Mouse (Mus musculus) adrenal gland, postnatal 36 days (tissue): Measurements from ENCODE around the gene Mlana. TPM values are rescaled to one million over a fixed set of nuclear protein-coding genes. Genes with fewer than 3 reads are reported as not detected.

ENCODE experiments used
- DNase-seq, 2 experiments: peaks; one replicate each; pipeline ENCODE4 v3.0.0; 2021; ENCODE audit warnings: mixed read lengths in 1 of 2
- total RNA-seq, 2 experiments: library from RNA; stranded (reverse); gene quantifications; 2 replicates each; pipeline ENCODE4 v1.2.3; 2021

Mlana gene
- total RNA-seq, 2 experiments from 2014 or later: not detected

DNA sequence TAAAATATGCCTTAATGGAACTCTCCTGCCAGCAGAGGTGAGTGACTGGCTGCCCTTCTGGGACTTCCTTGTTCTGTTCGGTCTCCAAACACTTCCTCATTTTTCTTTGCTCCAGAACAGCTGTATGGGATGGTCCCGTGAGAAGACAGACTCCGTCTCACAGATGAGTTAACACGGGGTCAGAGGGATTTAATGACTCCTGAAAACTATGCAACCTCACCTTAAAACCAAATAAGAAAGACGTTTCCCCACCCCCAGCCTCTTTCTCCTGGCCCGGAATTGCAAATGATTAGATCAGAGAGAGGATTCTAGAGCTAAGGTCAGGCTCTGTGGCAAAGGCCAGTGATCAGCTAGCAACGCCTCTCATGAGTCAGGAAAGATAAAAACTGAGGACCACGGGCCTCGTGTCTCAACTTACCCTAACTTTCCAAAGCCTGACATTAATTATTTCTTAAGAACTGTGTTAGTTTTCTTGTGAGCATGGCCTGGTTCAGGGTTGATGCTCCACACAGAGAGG lies 22.0 kb upstream of the Mlana start:
- DNase-seq: no peak

DNA sequence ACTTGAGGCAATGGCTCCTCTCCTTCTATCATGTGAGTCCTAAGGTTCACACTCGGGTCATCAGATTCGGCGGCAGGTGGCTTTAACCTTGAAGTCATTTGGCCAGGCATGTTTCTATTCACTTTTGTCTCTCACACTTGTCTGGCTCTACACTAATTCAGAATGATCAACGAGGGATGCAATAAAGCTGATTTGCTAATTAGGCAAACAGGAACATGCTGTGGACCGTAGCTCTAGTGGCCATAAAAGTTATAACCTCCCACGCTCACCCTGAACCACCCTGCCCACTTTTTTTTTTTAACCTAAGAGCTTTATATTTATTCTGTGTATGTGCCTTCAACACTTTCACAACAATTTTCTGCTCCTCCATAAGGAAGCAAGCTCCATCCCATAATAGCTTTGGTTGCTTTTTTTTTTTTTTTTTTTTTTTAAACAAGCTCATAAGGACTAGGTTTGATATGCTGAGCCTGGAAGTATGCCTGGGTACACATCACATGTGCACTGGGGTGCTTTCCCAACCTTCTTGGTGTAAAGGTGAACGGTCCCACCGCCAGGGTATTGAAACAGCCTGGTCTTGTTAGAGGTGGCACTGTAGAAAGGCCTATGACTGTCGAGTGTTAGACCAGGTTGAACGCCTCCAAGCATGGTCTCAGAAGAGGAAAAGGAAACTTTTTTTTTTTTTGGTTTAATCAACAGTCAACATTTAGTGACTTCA lies 21.0 kb upstream of the Mlana start:
- peak in 1 of 2 experiments; percentile 25 for DNase-seq

DNA sequence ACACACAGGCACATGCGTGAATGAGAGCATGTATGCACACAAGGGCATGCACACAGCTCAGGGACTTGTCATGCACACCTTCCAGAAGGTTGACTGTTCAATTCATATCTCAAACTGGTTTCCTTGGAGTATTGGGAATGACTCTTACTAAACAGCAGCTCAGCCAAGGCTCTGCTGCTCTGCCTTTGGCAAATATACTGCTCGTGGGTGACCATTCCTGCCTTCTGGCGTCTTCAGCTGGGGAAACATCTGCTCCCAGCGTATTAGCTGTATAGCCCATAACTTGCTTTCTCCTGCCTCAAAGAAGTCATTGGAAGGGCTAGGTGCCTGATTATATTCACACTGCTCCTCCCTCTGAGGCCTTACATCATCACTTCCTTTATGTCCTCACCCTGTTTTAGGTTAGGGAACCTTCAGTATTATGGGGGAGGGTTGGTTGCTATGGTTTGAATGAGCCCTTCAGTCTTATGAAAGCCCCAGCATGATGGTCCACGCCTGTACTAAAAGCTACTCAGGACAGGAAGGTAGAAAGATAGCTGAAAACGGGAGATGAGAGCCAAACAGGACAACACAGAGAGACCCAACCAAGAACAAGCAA lies 19.3 kb upstream of the Mlana start:
- DNase-seq: no peak

DNA sequence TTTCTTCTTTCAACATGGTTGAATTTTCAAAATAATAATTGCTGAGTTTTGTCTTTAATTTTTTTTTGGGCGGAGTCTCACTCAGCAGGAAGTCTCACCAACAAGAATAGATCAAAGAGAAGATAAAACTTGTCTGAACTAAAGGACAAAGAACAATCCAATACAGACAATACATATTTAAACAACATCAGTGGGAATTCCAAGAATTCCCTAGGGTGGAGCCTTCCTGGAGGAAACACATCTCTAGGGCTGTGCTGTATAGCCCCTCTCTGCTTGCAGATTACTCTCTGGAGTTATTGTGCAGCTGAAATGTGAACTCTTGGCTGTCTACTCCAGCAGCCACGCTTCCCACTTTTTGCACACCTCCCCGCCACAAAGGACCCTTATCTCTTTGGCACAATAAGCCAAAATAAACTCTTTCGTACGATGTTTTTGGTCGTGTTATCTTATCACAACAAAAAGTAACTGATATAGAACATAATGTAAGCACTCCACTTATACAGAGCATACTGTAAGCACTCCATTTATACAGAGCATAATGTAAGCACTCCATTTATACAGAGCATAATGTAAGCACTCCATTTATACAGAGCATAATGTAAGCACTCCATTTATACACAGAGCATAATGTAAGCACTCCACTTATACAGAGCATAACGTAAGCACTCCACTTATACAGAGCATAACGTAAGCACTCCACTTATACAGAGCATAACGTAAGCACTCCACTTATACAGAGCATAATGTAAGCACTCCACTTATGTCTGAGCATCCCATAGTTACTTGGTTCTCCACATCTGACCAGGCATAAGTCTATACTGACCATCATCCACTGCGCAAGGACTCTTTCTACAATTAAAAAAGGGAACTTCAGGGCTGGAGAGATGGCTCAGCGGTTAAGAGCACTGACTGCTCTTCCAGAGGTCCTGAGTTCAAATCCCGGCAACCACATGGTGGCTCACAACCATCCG lies 17.2 kb upstream of the Mlana start:
- no peak for DNase-seq

DNA sequence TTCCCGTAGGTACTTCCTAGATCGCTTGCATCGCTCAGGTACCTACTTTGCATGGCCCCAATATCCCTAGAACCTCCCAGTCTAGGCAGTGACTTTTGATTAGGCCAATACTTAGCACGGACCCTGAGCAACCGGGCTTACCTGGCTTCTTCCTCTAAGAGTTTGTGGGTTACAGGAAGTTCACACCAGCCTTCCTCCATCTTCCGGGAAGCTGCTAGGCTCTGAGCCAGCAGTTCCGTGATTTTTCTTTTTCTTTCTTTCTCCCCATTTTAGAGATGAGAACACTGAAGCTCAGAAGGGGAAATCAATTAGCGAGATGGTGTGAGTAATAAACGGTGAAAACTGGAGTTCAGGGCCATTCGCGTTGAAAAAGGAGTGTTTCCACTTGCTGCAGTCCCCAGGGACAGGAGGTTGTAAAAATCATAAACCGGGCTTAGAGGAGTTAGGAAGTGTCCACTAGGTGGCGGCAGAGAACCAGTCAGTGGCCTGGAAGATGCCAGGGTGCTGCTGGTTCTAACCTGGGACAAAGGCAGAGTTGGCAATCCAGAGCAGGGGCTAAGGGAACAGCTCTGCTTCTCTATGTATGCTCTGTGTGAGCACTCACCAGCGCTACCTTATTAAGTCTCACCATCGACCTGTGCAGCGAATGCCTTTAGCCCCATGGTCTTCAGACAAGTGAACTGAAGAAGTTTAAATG lies 13.6 kb upstream of the Mlana start:
- DNase-seq: peak; percentile 84 to 87

DNA sequence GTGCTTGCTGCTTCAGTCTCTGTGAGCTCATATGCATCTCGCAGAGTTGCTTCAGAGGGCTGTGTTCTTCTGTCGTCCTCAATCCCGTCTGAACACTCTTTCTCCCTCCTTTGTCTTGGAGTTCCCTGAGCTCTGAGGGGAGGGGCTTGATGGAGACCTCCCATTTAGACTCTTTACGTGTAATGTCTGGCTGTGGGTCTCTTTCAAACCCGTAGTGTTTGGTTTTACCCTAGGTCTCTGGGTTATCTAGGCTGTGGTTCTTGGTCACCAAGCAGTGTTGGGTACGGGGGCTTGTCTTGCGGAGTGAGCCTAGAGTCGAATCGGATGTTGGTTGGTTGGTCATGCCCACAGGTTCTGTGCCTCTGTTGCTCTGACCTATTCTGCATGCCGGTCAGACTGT lies 2.6 kb upstream of the Mlana start:
- DNase-seq: no peak

DNA sequence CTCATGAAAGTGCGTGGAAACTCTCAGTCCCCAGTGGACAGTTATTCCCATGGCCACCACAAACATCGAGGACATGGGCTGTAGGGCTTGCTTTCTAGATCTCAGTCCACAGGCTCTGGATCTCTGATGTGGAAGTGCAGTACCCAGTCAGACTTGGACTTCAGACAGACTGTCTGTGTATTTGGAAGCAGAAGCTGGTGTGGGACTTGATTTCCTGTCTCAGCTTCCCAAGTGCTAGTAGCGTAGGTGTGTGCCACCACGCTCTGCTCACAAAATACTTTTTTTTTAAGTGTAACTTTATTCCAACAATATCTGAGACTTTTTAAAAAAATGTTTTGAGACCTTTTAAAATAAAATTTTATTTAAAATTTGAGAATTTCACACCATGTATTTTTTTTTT lies 1.3 kb upstream of the Mlana start:
- no peak for DNase-seq

DNA sequence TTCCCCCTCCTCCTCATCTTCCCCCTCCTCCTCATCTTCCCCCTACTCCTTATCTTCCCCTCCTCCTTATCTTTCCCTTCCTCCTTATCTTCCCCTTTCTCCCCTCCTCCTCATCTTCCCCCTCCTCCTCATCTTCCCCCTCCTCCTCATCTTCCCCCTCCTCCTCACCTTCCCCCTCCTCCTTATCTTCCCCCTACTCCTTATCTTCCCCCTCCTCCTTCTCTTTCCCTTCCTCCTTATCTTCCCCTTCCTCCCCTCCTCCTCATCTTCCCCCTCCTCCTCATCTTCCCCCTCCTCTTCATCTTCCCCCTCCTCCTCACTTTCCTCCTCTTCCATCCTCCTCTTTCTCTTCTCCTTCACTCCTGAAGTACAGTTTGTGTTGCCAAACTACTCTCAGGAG lies 784 bp upstream of the Mlana start:
- no peak for DNase-seq

DNA sequence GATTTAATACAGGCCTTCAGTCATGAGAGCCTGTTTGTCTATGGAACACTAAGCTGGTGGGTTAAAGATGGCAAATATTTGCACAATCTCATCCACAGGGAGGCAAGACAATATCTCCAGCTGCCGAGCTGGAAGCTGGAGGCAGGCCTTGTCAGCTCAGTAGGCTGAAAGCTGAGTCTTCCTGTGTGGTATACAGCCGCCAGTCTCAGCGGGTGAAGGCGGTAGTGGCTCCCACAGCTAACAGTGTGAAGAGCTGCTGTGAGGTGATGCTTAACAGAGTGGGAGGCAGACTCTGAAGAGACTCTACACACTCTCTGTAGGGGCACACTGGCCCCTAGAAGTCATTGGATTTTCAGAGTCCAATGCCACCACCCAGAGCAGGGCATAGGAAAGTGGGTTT lies 4.1 kb downstream of the Mlana start:
- no peak for DNase-seq

DNA sequence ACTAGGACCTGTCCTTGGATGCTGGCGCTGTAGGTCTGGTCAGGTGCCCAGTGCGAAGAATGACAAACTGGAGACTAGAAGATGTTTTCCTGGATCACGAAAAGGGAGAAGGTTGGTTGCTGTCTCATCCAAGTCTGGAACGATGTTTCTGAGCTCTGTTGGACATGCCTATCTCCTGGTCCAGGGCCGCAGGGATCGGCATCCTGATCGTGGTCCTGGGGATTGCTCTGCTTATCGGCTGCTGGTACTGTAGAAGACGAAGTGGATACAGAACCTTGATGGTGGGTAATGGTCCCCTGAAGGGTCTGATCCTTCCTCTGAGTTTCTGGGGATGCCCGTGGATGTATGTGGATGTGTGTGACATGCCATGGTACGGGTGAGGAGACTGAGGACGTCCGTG lies 6.8 kb downstream of the Mlana start:
- no peak for DNase-seq

DNA sequence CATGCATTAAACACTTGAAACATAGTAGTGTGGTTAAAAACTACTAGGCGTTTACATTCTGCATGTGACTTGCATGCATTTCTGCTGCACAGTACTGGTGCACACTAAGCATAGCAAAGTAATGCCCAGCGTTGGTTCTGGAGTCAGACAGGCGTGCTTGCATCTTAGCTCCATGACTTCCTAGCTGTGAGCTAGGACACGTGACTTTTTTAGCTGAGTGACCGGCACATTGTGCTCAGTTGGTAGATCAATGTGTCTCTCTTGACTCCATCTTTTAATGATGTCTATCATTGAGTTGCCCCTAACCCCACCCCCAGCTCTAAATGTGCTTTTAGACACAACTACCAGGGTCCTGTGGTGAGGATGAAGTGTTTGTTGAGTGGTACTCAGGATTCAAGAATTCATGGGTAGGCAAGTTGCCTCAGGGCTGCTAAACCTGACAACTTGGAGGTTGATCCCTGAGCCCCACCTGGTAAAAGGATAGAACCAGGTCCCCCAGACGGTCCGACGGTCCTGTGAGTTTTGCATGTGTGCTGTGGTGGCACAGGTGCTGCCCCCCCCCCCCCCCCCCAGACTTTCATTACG lies 9.8 kb downstream of the Mlana start:
- no peak for DNase-seq

DNA sequence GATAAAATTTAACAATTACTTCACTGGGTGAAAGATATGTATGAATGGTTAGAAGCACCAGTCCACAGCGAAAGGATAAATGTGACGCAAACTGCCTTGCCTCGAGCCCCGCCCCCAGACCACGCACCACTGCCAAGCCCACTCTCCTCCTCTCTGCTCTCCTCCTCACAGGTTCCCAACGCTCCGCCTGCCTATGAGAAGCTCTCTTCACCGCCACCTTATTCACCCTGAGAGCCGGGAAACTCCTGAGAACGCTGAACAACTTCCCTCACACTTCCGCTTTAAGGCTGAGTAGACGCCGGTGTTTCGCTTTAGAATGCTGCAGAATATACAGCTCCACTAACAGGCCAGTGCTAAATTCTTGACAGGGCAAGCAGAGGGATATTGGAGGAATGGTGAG lies 10.4 kb downstream of the Mlana start:
- peak; percentile 17 to 21 for DNase-seq

DNA sequence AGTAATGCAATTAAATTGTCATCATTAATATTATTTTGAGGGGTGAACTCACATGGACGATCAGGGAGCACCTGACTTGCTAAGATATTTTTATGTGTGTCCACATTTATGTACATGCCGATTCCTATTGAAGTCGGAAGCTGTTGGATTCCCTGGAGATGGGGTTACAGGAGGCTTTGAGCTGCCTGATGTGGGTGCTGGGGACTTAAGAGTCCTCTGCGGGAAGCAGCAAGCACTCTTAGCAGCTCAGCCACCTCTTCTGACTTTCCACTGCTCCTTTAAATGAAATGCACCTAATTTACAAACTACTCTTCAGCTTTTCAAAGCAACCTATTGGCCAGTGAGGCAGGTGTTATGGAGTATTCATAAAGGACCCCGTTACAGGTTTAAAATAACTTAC lies 10.8 kb downstream of the Mlana start:
- DNase-seq: no peak

DNA sequence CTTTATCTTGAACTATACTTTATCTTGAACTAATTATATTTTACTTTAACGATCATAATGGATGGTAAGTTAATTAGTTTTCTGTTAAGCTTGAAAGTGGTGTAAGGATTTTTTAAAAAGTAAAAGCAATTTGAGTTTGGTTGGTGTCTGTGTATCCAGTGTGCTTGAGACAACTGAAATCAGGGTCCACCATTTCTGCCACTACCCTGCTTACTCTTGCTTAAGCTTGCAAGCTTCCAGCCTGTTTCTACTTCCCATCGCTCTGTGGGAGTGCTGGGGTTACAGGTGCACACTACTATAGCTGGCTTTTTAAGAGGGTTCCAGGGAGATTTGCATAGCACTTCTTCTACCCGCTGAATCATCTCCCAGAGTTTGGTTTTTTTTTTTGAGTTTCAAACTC lies 11.8 kb downstream of the Mlana start:
- DNase-seq: no peak

DNA sequence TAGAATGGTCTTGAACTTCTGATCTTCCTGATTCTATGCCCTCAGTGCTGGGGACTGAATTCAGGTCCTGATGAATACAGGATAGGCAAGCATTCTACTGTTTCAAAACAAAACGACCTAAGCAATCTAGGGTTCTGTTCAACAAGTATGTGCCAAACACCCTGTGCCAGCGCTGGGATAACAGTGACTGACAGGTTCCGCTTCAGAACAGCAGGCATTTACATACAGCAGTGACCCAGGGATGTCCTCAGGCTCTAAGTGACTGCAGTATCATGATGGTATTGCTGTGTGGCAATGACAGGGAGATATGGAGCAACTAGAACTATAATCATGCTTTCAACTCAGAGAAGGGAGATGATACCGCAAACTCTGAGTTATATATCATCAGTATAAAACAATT lies 15.8 kb downstream of the Mlana start:
- no peak for DNase-seq

DNA sequence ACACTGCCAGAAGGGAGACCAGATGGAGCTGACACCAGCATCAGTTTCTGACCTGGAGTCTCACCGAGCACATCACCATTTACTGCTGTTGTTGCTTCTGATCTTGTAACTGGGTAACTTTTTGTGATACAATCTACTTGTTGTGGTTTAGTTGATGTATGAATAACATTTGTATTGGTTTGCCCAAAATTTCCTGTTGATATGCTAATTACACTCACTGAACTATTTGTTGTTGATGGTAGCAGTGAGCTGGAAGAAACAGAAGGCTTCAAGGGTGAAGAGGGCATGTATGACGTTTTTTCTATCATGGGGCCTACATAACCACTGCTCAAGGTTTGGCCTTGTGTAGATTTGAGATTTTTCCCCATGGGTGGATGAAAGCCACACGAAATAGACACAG lies 20.2 kb downstream of the Mlana start:
- no peak for DNase-seq

DNA sequence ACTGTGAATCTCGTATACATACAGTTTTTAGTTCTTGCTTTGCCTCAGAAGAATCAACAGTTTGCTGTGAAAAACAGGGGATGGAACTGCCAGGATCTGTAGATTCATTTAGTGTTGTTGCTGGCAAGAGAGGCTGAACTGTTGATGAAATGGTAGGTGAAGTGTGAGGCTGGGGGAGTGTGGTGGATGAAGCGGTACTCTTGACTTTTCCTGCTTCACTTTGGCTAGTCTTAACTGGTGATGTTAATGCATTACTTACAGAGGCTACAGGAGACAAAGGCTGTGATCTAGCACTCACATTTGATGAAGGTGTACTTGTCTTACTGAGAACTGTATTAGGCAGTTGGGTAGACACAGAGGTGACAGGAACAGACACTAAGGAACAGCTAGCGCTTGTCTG lies 20.9 kb downstream of the Mlana start:
- no peak for DNase-seq

DNA sequence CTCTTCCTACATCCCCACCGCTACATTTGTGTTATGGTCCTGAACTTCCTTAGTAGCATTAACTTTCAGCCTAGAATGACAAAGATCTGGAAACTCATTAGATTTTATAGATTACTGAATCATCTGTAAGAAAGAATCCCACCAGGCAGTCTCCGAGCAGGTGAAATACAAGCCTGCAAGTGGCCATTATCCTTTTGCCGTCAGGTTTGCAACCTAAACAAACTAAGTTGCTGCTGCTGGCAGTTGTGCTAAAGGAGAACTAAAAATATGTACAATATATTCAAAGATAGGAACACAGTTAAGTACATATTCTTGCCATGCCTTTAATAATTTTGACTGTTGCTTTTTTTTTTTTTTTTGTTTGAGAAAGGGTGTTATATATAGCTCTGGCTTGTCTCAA lies 37.8 kb downstream of the Mlana start:
- no peak for DNase-seq

DNA sequence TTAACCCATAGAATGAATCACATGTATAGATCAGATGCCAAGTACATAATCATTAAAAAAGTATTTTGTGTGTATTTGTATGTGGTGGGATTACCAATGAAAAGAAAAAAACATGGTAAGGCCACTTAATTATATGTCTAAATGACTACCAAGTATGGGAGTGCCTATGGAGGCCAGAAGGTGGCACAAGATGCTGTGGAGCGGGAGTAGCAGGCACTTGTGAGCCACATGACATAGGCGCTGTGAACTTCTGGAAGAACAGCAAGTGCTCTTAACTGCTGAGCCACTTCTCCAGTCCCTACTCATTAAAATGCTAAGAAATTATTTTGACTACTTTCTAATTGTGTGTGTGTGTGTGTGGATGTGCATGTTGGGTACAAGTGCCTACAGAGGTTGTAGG lies 42.0 kb downstream of the Mlana start:
- no peak for DNase-seq

DNA sequence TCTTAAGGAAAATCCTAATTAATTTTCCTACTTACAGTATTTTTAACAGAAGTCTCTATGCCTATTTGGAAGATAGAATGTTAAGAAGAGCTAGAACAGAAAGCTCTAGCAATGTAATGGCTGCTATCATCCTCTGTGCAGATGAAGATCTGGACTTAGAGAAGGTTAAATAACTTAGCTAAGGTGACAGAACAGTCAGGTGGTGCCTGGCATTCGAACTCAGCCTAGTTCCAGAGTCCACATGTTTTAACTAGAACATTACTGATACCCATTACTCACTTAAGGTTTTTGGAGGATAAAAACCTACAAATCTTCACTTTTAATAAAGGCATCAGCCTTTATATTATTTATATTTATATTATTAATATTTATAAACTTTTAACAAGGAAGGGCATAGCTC lies 43.0 kb downstream of the Mlana start:
- DNase-seq: no peak

DNA sequence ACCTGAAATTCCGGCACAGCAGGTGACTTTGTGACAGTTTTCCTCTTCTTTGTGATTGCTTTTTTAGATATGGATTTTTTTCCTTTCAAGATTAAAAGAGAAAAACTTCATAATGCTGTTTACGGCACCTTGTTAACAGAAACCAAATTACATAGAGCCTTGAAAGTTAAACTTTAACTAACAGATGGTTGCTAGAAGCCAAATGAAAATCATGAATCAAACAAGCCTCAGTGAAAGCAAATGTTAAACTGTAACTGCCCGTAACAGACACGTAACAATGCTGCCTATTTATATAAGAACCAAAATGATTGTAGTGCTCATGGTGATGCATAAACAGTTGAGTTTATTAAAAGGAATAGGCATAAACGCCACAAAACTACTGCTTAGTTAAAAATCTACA lies 45.9 kb downstream of the Mlana start:
- DNase-seq: no peak

DNA sequence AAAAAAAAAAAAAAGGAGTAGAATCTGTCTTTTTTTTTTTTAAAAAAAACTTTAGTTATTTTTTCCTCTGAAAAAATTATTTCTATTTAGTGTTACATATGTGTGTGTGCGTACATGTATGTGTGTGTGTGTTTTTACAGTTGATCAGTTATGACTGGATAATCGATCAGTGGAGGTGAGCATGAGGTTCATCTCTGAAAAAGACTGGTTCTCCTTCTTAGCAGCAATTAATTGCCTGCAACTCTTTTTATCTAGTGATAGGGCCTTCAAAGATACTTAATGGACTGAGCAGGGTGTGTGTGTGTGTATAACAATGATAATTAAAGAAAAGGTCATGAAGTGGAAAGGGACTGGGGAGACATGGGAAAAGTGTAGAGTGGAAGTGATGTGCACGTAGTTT lies 53.4 kb downstream of the Mlana start:
- DNase-seq: no peak
